Mouse (Mus musculus) brown adipose tissue, adult 24 weeks (tissue): Measurements from ENCODE around the gene Pdzrn4. TPM values are rescaled to one million over a fixed set of nuclear protein-coding genes. Genes with fewer than 3 reads are reported as not detected.

Source experiments
- H3K27ac ChIP-seq: fragments of 200-500 bp; replicated peaks from 2 replicates; pipeline ENCODE4 v1.5.1; 2012; ENCODE audit warnings: low read depth, mild to moderate bottlenecking, low read length
- H3K4me1 ChIP-seq: fragments of 200-500 bp; 2 replicates; pipeline ENCODE4 v1.6.1; 2012; ENCODE audit warnings: low read length, mixed read lengths; ENCODE audit not compliant: control insufficient read depth, insufficient read depth, insufficient read length
- H3K4me3 ChIP-seq: fragments of 200-500 bp; 2 replicates; pipeline ENCODE4 v1.5.1; 2012; ENCODE audit warnings: low read depth, mild to moderate bottlenecking, low read length, moderate library complexity; ENCODE audit not compliant: insufficient read depth
- polyA plus RNA-seq: library from polyadenylated mRNA; stranded (reverse); fragments of >200 nt; gene quantifications from 2 replicates; pipeline ENCODE4 v1.2.4, GENCODE M21; 2012; ENCODE audit not compliant: missing spikeins, insufficient read depth, insufficient read length

Pdzrn4 gene
- polyA plus RNA-seq, 1 experiment, result not detected

GRCm38 (mm10) chr15:92805934-92806333 lies 409.3 kb downstream of the Pdzrn4 start:
- H3K4me3 ChIP-seq, result no peak overlapping the region
- H3K4me1 ChIP-seq, result no peaks in the 10 kb centered on the region
- no peak overlapping the region for H3K27ac ChIP-seq

- Histone ChIP-seq H3K4me1 (no peaks in the 10 kb centered on the region), H3K27ac (no peak overlapping the region), H3K4me3 (no peak overlapping the region)
Observed at GRCm38 (mm10) chr15:92806352-92806751, 409.7 kb downstream of the Pdzrn4 start.
